Mouse (Mus musculus) megakaryocyte, embryonic 14.5 days (primary cell): ENCODE results near the gene Elovl2. TPM values are rescaled to one million over a fixed set of nuclear protein-coding genes. Genes with fewer than 3 reads are reported as not detected.

Experiments
- H3K27me3 ChIP-seq: replicated peaks from 2 replicates; pipeline ENCODE3; 2012; ENCODE audit warnings: inconsistent platforms
- H3K36me3 ChIP-seq: replicated peaks from 2 replicates; pipeline ENCODE3; 2012; ENCODE audit warnings: low read length, inconsistent platforms, mixed read lengths
- H3K4me1 ChIP-seq: 2 replicates; pipeline ENCODE4 v1.6.1; 2012; ENCODE audit warnings: inconsistent platforms
- H3K4me3 ChIP-seq: replicated peaks from 2 replicates; pipeline ENCODE3; 2012; ENCODE audit warnings: moderate library complexity, mild to moderate bottlenecking, inconsistent platforms
- H3K9me3 ChIP-seq: 2 replicates; pipeline ENCODE4 v1.6.1; 2012; ENCODE audit warnings: inconsistent platforms
- FLI1 ChIP-seq: IDR thresholded peaks from 2 replicates; pipeline ENCODE4 v1.6.1; 2012; ENCODE audit warnings: low read length, inconsistent platforms, mixed read lengths
- GATA1 ChIP-seq: IDR thresholded peaks from 3 replicates; pipeline ENCODE4 v1.6.1; 2012; ENCODE audit warnings: mixed read lengths, low read length, inconsistent platforms, borderline replicate concordance
- polyA plus RNA-seq: library from polyadenylated mRNA; stranded (reverse); fragments of >175 nt; gene quantifications from 2 replicates; pipeline ENCODE4 v1.2.3, GENCODE M21; 2012; ENCODE audit warnings: low replicate concordance; ENCODE audit not compliant: insufficient read depth

Gene Elovl2
- polyA plus RNA-seq, 1 experiment, result not detected

DNA sequence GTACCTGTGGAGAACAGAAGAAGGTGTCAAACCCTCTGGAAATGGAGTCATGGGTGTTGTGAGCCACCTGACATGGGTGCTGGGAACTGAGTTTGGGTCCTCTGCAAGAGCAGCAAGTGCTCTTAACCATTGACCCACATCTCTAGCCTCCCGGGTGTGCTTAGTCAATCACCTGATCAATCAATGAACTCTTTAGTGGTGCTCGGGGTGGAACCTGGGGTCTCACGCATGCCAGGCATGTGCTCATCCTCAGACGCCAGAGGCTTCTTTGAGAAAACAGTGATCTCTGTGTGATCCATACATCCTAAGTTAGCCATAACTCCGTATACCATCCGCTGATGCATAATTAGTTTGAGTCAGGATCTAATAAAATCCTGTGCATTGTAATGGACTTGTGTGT is 15.0 kb upstream of the Elovl2 start:
- Histone ChIP-seq H3K27me3 (peaks cover 21% of the 10 kb centered on the region), H3K36me3 (no peaks in the 10 kb centered on the region), H3K4me3 (no peak overlapping the region), H3K9me3 (no peaks in the 10 kb centered on the region), H3K4me1 (peaks cover 8% of the 10 kb centered on the region)
- TF ChIP-seq GATA1, result no peak
- TF ChIP-seq FLI1, result no peak

DNA sequence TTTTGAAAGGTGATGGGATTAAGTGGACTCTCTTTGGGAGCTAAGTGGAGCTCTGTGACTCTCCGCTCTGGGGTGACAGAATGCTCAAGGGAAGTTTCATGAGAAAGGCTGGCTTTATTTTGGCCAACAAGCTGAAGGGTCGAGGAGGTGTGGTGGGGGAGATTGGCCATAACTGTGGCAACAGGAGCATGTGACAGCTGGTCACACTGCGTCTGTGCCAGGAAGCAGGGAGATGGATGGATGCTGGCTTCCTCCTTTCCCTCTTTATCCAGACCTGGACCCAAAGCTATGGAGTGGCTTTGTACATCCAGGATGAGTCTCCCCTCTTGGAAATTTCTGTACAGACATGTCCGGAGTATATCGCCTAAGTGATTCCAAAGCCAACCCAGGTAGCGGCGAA is 13.0 kb upstream of the Elovl2 start:
- Histone ChIP-seq H3K27me3 (peaks cover 13% of the 10 kb centered on the region), H3K4me3 (no peak overlapping the region), H3K36me3 (no peaks in the 10 kb centered on the region), H3K4me1 (peaks cover 8% of the 10 kb centered on the region), H3K9me3 (no peaks in the 10 kb centered on the region)
- TF ChIP-seq FLI1 (no peak), GATA1 (no peak)

DNA sequence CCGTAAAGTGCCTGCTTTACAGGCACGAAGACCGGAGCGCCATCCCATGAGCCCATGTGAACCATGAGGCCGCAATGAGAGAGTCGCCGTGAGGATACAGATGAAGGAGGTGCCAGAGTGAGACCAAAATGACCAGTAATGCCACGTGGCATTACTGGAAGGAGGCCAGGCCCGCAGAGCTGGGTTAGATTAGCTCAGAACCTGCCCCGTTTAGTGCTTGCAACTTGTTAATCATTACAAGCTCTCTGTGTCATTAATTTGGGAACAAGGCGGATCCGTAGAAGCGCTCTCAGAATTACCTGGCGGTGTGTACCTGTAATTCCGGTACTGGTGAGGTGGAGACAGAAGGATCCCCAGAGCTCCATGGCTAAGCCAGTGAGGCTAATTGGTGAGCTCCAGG is 12.0 kb upstream of the Elovl2 start:
- Histone ChIP-seq H3K9me3 (no peaks in the 10 kb centered on the region), H3K4me3 (no peak overlapping the region), H3K27me3 (peaks cover 8% of the 10 kb centered on the region), H3K36me3 (no peaks in the 10 kb centered on the region), H3K4me1 (peaks cover 8% of the 10 kb centered on the region)
- TF ChIP-seq GATA1, result no peak
- TF ChIP-seq FLI1, result no peak

DNA sequence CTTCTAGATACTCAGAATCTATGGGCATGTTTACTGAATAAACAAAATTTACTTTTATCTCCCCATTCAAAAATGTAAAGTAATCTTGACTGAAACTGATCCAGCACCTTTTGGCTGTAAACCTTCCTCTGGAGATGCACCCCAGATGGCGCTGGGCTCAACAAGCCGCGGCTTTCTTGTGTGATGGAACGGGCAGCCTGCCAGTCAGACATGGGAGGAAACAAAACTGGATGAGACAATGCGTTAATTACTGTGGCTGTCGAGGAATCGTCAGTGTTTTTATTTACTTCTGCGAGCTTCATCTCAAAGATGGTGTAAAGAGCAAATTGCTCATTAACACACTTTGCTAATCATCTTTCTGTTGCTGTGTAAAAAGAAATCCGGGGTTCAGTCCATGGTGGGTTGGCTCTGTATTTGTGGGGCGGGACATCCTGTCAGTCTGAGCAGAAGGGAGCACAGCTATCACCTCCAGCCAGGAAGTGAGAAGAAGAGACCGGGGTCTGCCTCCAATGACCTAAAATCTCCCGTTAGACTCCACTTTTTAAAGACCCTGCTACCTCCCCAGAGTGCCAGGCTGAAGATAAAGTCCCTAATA is 11.3 kb upstream of the Elovl2 start:
- no peaks in the 10 kb centered on the region for H3K36me3 ChIP-seq
- no peak for TF ChIP-seq FLI1
- TF ChIP-seq GATA1, result no peak
- peaks cover 8% of the 10 kb centered on the region for H3K4me1 ChIP-seq

DNA sequence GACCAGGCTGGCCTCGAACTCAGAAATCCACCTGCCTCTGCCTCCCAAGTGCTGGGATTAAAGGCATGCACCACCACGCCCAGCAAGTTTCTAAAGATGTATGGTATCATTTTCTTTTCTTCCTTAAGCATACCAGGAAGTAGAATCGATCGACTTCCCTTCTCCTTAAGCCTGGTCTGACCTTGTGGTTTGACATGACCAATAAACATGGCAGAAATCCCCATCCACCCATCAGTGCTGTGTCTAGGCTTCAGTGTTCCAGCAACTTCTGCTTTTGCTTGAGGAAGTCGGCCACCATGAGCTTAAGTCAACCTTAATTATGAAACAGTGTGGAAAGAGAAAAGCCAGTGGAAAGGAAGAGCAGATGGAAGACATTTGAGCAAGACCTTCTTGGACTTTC is 10.1 kb upstream of the Elovl2 start:
- Histone ChIP-seq H3K36me3 (no peaks in the 10 kb centered on the region), H3K4me3 (no peak overlapping the region), H3K27me3 (peaks cover 2% of the 10 kb centered on the region), H3K9me3 (no peaks in the 10 kb centered on the region), H3K4me1 (no peaks in the 10 kb centered on the region)
- TF ChIP-seq GATA1, result no peak
- TF ChIP-seq FLI1, result no peak

More for the DNA sequence above, 11.3 kb upstream of the Elovl2 start:
- peaks cover 6% of the 10 kb centered on the region for H3K27me3 ChIP-seq
- no peaks in the 10 kb centered on the region for H3K9me3 ChIP-seq
- H3K4me3 ChIP-seq, result no peak overlapping the region

DNA sequence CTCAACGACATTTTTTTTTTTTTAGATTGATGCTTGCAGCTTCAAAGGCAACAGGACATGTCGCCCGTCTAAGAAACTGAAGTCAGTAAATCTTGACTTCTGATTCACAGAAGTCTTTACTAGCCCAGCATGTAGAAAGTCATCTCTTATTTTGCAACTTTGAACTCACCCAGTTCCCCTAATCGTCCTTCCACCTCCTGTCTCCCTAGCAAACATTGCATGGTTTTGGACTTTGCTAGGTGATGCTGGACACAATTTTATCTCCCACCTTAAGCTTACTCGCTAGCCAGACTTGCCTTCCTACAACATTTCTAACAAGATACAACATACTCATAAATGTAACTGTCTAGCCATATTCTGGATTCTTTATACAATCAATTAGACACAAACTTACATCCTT is 7.9 kb upstream of the Elovl2 start:
- Histone ChIP-seq H3K36me3 (no peaks in the 10 kb centered on the region), H3K9me3 (peaks cover 13% of the 10 kb centered on the region), H3K4me3 (no peak overlapping the region), H3K4me1 (no peaks in the 10 kb centered on the region), H3K27me3 (peaks cover 7% of the 10 kb centered on the region)
- no peak for TF ChIP-seq FLI1
- no peak for TF ChIP-seq GATA1

DNA sequence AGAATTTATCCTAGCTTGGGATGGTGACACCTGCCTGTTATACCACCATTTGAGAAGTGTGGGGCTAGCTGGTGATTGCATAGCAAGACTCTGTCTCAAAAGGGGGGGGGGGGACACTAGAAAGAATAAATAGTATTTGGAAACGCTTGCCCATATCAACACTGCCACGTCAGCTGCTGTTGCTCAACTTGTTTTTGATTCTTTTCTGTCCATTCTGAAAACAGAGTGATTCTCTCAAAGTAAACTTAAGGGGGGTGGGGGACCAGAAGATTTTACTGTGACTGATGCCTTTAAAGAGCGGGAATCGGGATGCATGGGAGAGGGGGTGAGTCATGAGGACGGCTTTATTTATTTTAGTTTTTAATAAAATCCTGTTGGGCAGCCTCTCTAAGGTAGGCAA is 6.3 kb upstream of the Elovl2 start:
- Histone ChIP-seq H3K9me3 (peaks cover 27% of the 10 kb centered on the region), H3K27me3 (peaks cover 11% of the 10 kb centered on the region), H3K4me1 (no peaks in the 10 kb centered on the region), H3K4me3 (no peak overlapping the region), H3K36me3 (no peaks in the 10 kb centered on the region)
- TF ChIP-seq GATA1 (no peak), FLI1 (no peak)

DNA sequence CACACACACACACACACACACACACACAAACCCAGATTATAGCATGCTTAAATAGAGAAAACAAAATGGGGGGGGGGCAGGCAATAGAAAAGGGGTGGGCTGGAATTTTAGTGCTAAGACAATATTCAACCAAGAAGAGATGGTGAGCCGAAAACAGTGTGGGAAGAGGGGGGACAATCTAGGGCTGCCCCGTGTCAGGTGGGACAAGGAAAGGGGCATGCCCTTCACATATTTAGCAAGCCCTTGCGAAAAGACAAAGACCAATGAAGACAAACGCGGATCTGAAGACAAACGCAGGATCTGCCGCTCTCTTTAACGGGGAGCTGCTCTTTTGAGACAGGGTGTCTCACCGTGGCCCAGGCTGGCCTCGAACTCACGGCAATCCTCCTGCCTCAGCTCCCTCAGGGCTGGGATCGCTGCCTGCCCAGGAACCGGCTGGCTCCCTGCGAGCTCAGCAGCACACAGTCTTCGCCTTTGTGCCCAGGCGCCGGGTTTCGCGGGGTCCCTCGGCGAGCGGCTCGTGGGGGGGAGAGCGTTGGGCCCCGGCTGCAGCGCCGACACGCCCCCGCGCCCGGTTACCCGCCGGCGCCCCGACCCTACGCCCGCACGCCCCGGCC is 410 bp downstream of the Elovl2 start:
- H3K36me3 ChIP-seq, result no peaks in the 10 kb centered on the region
- H3K4me3 ChIP-seq, result peak overlapping the region; percentile 90
- peaks cover 45% of the 10 kb centered on the region for H3K27me3 ChIP-seq
- peaks cover 37% of the 10 kb centered on the region for H3K9me3 ChIP-seq
- H3K4me1 ChIP-seq, result peaks cover 10% of the 10 kb centered on the region
- TF ChIP-seq FLI1 (no peak), GATA1 (no peak)

DNA sequence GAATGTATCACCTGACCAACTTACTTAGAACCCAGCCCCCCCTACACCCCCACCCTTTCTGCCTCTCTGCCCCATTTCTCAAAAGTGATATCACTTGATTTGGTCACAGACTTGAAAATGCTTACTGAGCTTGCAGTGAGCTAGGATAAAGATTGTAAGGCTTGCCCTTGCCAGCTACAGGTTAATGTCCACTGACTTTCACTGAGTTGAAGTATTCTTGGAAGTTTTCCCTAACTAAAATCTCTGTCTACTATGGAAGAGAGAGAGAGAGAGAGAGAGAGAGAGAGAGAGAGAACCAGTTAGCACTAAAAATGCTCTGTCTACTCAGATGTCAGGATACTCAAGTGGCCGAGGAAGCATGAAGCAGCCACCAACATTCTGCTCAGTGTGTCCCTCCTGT is 1.1 kb downstream of the Elovl2 start:
- Histone ChIP-seq H3K9me3 (peaks cover 32% of the 10 kb centered on the region), H3K36me3 (no peaks in the 10 kb centered on the region), H3K4me3 (no peak overlapping the region), H3K4me1 (peaks cover 10% of the 10 kb centered on the region), H3K27me3 (peaks cover 44% of the 10 kb centered on the region)
- TF ChIP-seq FLI1, result no peak
- TF ChIP-seq GATA1, result no peak

DNA sequence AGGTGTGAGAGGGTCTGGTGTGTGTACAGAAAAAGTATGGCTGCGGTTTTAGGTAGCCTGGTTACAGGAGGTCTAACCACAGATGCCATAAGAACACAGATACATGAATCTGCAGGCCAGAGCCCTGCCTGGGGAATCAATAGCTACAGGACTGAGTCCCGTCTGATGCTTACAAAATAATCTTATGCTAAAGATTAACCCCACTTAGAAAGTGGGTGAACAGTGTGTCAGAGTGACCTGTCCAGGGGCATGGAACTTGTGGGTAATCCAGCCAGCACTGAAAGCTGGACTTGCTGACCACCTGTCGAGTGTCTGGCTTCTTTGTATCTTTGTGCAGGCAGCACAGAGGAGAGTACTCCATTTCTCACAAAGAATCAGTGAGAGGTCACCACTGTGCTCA is 4.0 kb downstream of the Elovl2 start:
- TF ChIP-seq FLI1 (no peak), GATA1 (no peak)
- H3K36me3 ChIP-seq, result no peaks in the 10 kb centered on the region
- H3K4me3 ChIP-seq, result no peak overlapping the region
- H3K9me3 ChIP-seq, result peaks cover 8% of the 10 kb centered on the region
- peaks cover 13% of the 10 kb centered on the region for H3K4me1 ChIP-seq
- H3K27me3 ChIP-seq, result peaks cover 36% of the 10 kb centered on the region

DNA sequence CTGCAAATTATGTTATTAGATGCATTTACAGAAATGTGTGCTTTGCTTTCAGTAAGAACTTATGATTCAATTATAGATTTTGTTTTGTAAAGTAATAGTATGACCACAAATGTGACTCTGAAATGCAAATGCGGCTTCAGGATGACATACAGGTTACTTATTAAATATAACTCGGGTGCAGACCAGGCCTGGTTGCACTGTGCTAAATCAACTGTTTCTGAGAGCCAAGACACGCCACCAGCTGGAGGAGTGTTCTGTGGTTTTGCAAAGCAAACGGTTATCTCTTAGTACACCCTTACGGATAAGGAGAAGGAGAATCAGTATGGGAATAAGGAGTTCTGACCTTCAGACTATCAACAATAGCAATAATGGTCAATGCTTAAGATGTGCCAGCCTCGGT is 4.5 kb downstream of the Elovl2 start:
- no peak for TF ChIP-seq GATA1
- TF ChIP-seq FLI1, result no peak
- Histone ChIP-seq H3K9me3 (peaks cover 3% of the 10 kb centered on the region), H3K27me3 (peaks cover 32% of the 10 kb centered on the region), H3K36me3 (no peaks in the 10 kb centered on the region), H3K4me3 (no peak overlapping the region), H3K4me1 (peaks cover 11% of the 10 kb centered on the region)
